Mouse (Mus musculus): ENCODE data around the gene Map7d1. TPM values are rescaled to one million over a fixed set of nuclear protein-coding genes. Genes with fewer than 3 reads are reported as not detected.

Map7d1 gene
- total RNA-seq, 2 experiments from 2014 or later: 281 TPM

DNA sequence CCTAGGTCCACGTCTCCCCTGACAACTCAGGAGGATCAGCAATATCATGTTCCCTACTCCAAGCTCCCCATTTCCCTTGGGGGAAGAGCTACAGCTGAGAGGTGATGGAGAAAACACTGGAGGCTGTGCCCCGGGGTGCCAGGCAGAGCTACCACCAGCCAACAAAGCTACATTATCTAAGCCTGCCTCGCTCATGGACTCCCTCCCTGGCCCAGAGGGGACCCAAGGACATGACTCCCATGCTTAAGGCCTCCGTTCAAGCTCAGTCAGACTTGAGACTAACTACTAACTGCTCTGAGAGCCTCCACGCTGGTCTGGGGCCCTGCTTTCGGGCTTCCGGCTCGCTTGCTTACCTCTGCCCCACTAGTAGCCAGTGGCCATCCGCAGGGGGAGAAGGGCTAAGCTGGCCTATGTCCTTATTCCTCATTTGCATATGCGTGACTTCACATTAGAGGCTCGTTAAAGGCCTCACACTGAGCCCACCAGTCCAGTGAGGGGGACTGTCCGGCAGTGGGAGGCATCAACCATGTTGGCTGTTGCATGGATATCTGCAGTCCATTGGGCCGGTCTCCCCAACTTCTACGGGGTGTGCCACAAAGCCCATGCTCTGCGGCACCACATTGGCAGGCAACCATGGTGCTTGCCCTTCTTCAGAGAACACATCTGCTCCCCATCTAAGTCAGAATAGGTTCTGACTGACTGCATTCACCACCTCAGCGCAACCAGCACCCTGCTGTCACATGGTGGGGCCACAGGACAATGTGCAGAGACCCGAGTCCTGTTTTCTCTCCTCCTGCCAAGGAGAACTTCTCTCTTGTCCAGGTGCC is 3.5 kb downstream of the Map7d1 start:
- intact Hi-C loops (cut with DNase I): loop anchor here (5.0 kb wide), 1 partner anchor 150 kb away; the partner anchor contains the start of gene Stk40
- Histone ChIP-seq H3K4me3 (peak overlapping the region; percentile 99), H3K27ac (peak overlapping the region; percentile 89)
- TF ChIP-seq CTCF (IDR thresholded peaks at IDR 0.05): no peak
- DNase-seq (ENCODE audit: extremely low spot score in 1 of 2, low spot score in 2 of 2): no peak

GRCm38 (mm10) chr4:126251655-126252254 is 4.4 kb downstream of the Map7d1 start:
- Histone ChIP-seq H3K4me3 (peak overlapping the region; percentile 19), H3K27ac (peak overlapping the region; percentile 89)
- TF ChIP-seq CTCF (IDR thresholded peaks at IDR 0.05): no peak; the same call in 1 of the 2 replicates
- no peak for DNase-seq (ENCODE audit: extremely low spot score in 1 of 2, low spot score in 2 of 2)
- intact Hi-C loops (cut with DNase I): loop anchor here (5.0 kb wide), 1 partner anchor 149 kb away; the partner anchor contains the start of gene Stk40

DNA sequence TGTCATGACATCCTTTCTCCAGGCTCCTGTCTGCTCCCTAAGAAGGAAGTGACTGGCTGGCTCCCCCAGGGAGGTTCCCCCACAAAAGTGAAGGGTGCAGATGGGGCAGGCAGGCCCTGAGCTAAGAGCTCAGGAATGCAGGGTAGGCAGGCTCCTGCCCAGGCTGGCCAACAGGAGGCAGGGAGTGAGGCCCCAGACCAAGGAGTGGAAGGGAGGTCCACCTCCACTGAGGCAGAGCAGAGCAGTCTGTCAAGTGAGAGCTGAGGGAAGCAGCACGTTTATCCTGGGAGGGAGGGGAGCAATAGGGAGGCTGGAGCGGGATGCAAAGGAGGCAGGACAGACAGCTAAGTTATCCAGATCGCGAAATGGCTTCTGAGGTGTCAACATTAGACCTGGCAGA is 5.5 kb downstream of the Map7d1 start:
- intact Hi-C loops (cut with DNase I): loop anchor here (5.0 kb wide), 1 partner anchor 148 kb away; the partner anchor contains the start of gene Stk40
- DNase-seq (ENCODE audit: extremely low spot score in 1 of 2, low spot score in 2 of 2): no peak
- no peak for TF ChIP-seq CTCF (IDR thresholded peaks at IDR 0.05)
- Histone ChIP-seq H3K4me3 (no peak overlapping the region), H3K27ac (peak overlapping the region; percentile 89; the same call in 1 of the 2 replicates)

DNA sequence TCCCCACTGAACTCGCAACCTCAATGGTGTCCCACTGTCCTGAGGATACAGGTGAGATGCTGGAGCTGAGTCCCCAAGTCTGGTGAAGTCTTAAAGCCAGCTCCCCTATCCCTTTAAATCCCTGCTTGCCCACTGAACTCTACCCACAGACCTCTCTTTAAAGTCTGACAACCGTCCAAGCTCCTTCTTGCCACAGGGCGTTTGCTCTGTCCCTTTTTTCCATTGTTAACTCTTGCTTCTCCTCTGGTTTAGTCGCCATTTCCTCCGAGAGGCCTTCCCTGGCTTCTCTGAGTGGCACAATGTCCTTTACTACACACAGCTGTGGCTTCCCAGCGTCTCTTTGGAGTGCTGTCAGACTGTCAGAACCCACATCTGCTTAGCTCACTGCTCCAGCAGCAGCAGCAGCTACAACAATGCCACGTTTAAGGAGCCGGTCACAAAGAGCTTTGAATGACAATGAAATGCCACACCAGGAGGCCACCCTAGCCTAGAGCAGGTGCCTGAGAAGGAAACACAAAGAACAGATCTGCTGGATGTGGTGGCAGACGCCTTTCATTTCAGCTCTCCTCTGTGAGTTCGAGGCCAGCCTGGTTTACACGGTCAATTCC is 7.8 kb downstream of the Map7d1 start:
- peak overlapping the region; percentile 72 for H3K27ac ChIP-seq
- intact Hi-C loops (cut with DNase I): no loop called here
- H3K4me3 ChIP-seq: no peak overlapping the region
- DNase-seq (ENCODE audit: extremely low spot score in 1 of 2, low spot score in 2 of 2): no peak
- no peak for TF ChIP-seq CTCF (IDR thresholded peaks at IDR 0.05)

DNA sequence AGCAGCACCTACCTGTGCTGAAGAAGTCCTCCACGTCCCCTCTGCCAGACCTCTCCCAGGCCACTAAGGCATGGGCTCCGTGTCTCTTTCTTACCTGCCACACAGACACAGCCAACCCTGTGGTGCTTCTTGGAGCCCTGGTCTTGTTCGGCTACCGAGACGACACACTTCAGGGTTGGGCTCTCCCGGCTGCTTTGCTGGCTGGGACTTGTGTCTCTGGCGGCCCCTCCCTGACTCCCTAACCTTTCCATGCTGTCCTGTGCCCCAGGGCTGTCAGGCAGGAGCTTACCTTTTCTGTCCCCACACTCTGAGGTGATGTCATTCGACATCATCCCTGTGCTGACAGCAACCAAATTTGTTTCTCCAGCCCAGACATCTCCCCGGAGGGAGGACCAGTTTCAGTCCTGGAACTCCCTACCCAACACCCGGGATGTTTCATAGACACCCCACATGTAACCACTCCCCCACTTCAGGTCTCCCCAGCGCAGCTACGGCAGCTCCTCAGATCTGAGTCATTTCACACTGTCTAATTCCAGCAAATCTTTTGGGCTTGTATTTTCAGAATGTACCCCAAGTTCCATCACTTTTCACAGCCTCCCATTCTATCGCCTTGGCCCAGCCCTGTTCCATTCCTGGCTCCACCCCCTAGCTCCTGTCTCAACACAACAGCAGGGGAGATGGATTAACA is 9.8 kb downstream of the Map7d1 start:
- peak in 1 of 2 experiments; percentile 49 for DNase-seq (ENCODE audit: extremely low spot score in 1 of 2, low spot score in 2 of 2)

GRCm38 (mm10) chr4:126242510-126242909 is 13.6 kb downstream of the Map7d1 start:
- intact Hi-C loops (cut with DNase I): no loop called here
- no peak for TF ChIP-seq CTCF (IDR thresholded peaks at IDR 0.05)
- no peak for DNase-seq (ENCODE audit: extremely low spot score in 1 of 2, low spot score in 2 of 2)
- H3K27ac ChIP-seq: no peak overlapping the region
- no peak overlapping the region for H3K4me3 ChIP-seq

More for the DNA sequence above, 9.8 kb downstream of the Map7d1 start:
- no peak for TF ChIP-seq CTCF (IDR thresholded peaks at IDR 0.05)
- intact Hi-C loops (cut with DNase I): no loop called here
- peak overlapping the region; percentile 74 for H3K27ac ChIP-seq
- H3K4me3 ChIP-seq: peak overlapping the region; percentile 5; the same call in 1 of the 2 replicates

- no peak for TF ChIP-seq CTCF (IDR thresholded peaks at IDR 0.05)
- no peak for DNase-seq (ENCODE audit: extremely low spot score in 1 of 2, low spot score in 2 of 2)
- intact Hi-C loops (cut with DNase I): no loop called here
- Histone ChIP-seq H3K4me3 (no peak overlapping the region), H3K27ac (peak overlapping the region; percentile 32; the same call in 1 of the 2 replicates)
Measured at GRCm38 (mm10) chr4:126241956-126242355, 14.2 kb downstream of the Map7d1 start.

DNA sequence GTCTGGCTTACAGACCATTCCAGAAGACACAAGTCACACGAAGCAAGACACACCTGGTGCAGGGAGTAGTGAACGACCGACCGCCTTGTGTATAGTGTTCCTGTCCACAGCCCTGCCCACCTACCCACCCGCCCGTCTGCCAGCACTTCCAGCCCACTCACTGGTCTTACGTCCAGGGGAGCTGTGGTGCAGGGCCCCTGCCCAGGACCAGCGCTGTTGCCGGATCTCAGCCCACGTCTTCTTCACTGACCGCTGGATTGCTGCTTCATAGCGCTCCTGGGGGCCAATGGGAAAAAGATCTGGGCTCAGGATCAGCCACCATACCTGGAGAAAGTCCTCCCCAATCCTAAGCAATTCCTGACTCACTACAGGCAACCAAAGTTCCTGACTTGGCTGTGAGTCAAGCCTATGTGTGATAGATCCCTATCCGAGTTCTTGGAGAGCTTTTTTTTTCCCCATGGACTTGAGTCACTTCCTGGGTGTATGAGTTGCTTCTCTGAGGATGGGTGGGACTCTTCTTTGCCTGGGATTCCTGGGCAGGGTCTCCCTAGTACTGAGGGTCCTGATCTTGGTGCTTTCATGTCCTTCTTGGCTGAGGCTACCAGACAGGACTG is 16.2 kb downstream of the Map7d1 start:
- Histone ChIP-seq H3K4me3 (no peak overlapping the region), H3K27ac (peak overlapping the region; percentile 4)
- no peak for TF ChIP-seq CTCF (IDR thresholded peaks at IDR 0.05)
- intact Hi-C loops (cut with DNase I): no loop called here
- DNase-seq (ENCODE audit: extremely low spot score in 1 of 2, low spot score in 2 of 2): no peak

DNA sequence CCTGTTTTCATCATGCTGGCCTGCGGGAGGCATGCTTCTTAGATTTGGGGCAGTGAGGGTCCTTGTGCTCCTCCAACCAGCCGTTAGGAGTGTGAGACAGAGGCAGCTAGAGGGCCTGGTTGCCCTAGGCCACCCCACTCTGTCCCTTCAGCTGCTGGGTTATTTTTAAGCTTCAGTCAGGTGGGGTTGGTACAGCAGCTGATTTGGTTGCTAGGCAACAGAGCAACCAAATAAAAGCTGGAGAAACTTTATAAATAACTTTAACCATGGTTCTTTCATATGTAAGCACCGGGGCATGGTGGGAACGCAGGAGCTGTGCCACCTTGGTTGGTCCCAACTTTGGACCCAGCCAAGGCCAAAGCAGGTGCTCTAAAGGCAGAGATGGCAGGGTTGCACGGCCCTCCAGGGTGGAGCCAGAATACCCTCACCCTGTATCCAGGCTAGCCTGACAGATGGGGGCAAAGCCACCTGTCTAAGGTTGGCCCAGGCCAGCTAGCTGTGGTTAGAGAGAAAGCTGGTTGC is 18.4 kb downstream of the Map7d1 start:
- no peak; the same call in 1 of the 2 replicates for TF ChIP-seq CTCF (IDR thresholded peaks at IDR 0.05)
- intact Hi-C loops (cut with DNase I): loop anchor here (2.0 kb wide), 1 partner anchor 17 kb away; no protein-coding TSS in a partner anchor
- Histone ChIP-seq H3K4me3 (no peak overlapping the region), H3K27ac (peak overlapping the region; percentile 90)
- peak; percentile 24 to 33 for DNase-seq (ENCODE audit: extremely low spot score in 1 of 2, low spot score in 2 of 2)

DNA sequence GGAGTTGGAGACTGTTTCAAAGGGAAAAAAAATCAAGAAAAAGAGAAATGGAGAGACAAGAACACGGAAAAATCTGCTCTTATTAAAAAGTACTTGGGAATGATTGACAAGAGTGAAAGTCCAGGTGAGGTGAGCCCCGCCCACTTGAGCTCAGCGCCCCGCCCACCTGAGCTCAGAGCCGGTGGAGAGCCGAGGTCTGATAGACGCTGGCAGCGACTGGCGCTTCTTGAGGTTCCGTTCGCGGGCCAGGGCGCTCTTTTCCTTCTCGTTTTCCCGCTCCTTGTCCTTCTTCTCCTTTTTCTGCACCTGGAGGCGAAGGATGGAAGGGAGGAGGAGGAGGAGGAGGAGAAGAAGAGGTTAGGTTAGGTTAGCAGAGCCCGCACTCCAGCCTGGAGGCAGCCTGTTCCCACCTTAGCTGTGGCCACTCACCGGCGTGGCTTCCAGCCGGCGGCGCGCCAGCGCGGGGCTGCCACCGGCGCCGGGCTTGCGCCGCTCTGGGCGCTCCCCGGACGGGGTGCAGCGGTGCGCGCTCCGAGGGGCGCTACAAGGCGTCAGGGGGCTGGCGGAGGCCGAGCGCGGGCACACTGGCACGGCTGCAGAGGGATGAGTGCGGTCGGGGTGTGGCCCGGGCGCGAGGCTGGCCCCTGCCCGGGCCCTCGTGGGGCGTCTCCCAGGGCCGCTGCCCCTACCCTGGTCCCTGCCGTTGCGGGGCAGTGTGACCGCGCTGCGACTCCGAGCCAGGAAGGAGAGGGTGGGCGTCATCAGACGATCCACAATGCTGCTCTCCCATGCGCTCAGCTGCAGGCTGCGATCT is 19.5 kb downstream of the Map7d1 start:
- Histone ChIP-seq H3K27ac (peak overlapping the region; percentile 90), H3K4me3 (no peak overlapping the region)
- intact Hi-C loops (cut with DNase I): loop anchor here (2.0 kb wide), 1 partner anchor 18 kb away; no protein-coding TSS in a partner anchor
- DNase-seq (ENCODE audit: extremely low spot score in 1 of 2, low spot score in 2 of 2): peak in 1 of 2 experiments; percentile 26
- no peak for TF ChIP-seq CTCF (IDR thresholded peaks at IDR 0.05)

All from left cerebral cortex, adult 2 months (tissue).